Mouse (Mus musculus): ENCODE results near the gene Hist1h3f. TPM values are rescaled to one million over a fixed set of nuclear protein-coding genes. Genes with fewer than 3 reads are reported as not detected.

The Hist1h3f gene
- total RNA-seq, 1 experiment from 2014 or later, result 24.1 TPM

GRCm38 (mm10) chr13:23516822-23517602, 26.8 kb upstream of the Hist1h3f start:
- peak; percentile 17; the same call in 1 of the 2 replicates for ATAC-seq (ENCODE audit: extremely low read depth, insufficient number of reproducible peaks, low FRiP score, poor library complexity, severe bottlenecking)

DNA sequence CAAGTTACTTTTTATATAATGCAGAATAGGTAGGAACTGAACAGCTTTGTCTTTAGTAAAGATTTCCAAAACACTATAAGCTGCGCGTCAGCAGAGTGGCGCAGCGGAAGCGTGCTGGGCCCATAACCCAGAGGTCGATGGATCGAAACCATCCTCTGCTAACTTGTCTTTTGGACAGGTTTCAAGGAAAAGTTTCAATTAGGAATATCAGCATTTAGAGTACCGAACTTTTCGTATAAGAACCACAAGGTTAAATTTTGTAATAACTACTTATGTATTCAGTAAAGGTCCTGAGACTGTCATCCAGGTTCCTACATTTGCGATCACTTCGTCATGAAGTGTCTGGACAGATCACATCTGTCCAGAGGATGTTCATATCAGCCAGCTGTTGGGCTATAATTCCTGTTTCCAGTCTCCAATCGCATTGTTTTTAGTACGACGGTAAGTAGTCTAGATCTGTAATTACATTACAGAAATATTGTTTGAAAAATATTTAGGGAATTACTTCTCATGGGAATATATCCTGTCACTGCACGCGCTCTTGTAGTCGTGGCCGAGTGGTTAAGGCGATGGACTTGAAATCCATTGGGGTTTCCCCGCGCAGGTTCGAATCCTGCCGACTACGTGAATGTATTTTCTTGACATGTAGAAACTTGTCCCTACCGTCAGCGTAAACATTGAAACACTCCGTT, 26.1 kb upstream of the Hist1h3f start:
- ATAC-seq (ENCODE audit: extremely low read depth, insufficient number of reproducible peaks, low FRiP score, poor library complexity, severe bottlenecking), result peak; percentile 23; the same call in 1 of the 2 replicates

- no peak for ATAC-seq (ENCODE audit: extremely low read depth, insufficient number of reproducible peaks, low FRiP score, poor library complexity, severe bottlenecking)
Measured at GRCm38 (mm10) chr13:23518295-23518603, 25.6 kb upstream of the Hist1h3f start.

- ATAC-seq (ENCODE audit: extremely low read depth, insufficient number of reproducible peaks, low FRiP score, poor library complexity, severe bottlenecking), result peak; percentile 36; the same call in 1 of the 2 replicates
Measured at GRCm38 (mm10) chr13:23518885-23519284, 25.0 kb upstream of the Hist1h3f start.

DNA sequence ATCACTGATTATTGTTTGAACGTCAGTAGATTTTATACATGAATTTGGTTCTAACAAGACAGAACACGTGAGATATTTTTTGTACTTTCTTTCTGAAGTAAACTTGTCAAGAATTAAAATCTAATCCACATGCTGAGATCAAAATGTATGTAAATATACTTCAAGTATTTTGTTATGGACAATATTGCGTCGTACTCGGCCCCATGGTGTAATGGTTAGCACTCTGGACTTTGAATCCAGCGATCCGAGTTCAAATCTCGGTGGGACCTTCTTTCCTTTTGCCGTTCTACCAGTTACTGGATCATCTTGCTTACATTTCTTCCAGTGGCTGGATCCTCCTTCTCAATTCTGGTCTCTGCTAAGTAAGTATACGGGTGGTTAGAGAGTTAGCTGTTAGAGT, 24.4 kb upstream of the Hist1h3f start:
- ATAC-seq (ENCODE audit: extremely low read depth, insufficient number of reproducible peaks, low FRiP score, poor library complexity, severe bottlenecking), result peak; percentile 32; the same call in 1 of the 2 replicates

DNA sequence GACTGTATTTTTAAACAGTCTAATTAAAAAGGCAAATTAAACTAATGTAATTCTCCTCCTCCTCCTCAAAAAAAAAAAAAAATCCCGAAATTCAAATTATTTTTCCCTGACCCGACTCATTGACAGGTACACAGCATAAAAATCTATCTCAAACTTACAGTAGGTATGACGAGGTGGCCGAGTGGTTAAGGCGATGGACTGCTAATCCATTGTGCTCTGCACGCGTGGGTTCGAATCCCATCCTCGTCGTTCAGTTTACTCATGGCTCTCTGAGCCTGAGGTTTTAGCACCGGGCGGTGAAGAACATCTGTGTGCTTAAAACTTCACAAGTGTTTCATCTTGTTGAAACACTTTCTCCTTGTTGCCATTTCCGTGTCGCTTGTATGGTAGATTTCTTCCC, 22.1 kb upstream of the Hist1h3f start:
- peak; percentile 25; the same call in 1 of the 2 replicates for ATAC-seq (ENCODE audit: extremely low read depth, insufficient number of reproducible peaks, low FRiP score, poor library complexity, severe bottlenecking)

GRCm38 (mm10) chr13:23523976-23524375, 19.9 kb upstream of the Hist1h3f start:
- no peak for ATAC-seq (ENCODE audit: extremely low read depth, insufficient number of reproducible peaks, low FRiP score, poor library complexity, severe bottlenecking)

- ATAC-seq (ENCODE audit: extremely low read depth, insufficient number of reproducible peaks, low FRiP score, poor library complexity, severe bottlenecking), result peak; percentile 66; the same call in 1 of the 2 replicates
Measured at GRCm38 (mm10) chr13:23524654-23525053, 19.2 kb upstream of the Hist1h3f start.

GRCm38 (mm10) chr13:23525901-23526300, 18.0 kb upstream of the Hist1h3f start:
- ATAC-seq (ENCODE audit: extremely low read depth, insufficient number of reproducible peaks, low FRiP score, poor library complexity, severe bottlenecking), result no peak

DNA sequence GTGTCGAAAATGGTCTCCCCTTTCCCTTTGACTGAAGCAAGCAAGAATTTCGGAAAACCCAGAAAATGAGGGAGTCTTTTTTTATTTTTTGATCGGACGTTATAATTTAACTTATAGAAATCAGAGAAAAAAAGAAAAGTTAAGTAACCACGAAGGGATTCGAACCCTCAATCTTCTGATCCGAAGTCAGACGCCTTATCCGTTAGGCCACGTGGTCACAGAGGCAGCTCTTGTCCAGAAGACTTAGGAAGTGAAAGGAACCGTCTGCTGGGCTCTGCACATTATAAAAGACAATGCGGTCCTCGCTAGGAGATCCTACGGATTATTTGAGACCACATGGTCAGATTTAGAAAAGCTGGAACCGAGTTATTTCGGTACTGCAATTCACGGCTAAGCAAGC, 17.5 kb upstream of the Hist1h3f start:
- ATAC-seq (ENCODE audit: extremely low read depth, insufficient number of reproducible peaks, low FRiP score, poor library complexity, severe bottlenecking), result peak; percentile 34

DNA sequence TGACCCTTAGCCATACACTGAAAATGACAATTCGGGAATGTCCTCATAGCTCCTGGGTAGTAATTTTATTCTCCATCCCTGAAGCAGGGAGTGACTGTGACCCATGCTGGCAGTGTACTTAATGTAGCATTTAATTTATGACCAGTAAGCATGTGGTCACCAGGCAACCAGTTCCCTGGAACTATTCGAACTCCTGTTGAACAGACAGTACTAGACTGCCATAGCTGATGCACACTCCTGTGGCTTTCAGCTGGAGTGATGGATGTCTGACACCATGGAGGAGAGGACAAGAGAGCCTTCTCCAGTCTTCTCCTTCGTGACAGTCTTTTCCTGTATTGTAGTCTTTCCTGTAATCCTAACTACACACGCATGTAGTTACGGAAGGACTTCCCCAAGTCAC, 14.8 kb upstream of the Hist1h3f start:
- no peak for ATAC-seq (ENCODE audit: extremely low read depth, insufficient number of reproducible peaks, low FRiP score, poor library complexity, severe bottlenecking)

GRCm38 (mm10) chr13:23529480-23530165, 14.2 kb upstream of the Hist1h3f start:
- ATAC-seq (ENCODE audit: extremely low read depth, insufficient number of reproducible peaks, low FRiP score, poor library complexity, severe bottlenecking), result no peak

DNA sequence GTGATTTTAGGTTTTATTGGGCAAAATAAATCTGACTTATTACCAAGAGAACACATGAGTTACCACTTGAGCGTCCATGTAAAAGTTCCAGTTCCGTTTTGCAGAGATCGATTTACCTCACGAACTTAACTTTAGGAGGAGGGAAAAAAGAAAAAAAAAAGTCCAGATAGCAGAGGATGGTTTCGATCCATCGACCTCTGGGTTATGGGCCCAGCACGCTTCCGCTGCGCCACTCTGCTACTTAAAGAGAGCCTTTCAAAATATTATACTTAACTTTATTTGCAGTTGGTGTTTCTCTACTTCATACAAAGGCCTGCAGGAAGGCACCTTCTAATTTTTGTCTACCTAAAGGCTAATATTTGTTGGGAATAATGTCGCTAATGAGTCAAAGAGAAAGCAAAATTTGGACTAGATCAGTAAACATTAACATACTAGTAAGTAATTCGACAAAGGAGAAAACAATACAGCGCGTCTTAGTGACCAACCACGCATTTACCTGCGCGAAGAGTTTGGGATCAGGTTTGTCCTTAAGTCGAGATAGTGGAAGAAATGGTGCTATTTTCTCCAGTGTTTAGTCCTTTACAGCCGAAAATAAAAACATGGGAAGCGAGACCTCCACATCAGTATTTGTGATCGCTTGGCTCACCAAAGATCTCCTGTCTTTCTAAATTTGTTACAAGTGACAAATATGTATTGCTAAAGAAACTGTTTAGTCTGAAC, 13.5 kb upstream of the Hist1h3f start:
- ATAC-seq (ENCODE audit: extremely low read depth, insufficient number of reproducible peaks, low FRiP score, poor library complexity, severe bottlenecking), result no peak

DNA sequence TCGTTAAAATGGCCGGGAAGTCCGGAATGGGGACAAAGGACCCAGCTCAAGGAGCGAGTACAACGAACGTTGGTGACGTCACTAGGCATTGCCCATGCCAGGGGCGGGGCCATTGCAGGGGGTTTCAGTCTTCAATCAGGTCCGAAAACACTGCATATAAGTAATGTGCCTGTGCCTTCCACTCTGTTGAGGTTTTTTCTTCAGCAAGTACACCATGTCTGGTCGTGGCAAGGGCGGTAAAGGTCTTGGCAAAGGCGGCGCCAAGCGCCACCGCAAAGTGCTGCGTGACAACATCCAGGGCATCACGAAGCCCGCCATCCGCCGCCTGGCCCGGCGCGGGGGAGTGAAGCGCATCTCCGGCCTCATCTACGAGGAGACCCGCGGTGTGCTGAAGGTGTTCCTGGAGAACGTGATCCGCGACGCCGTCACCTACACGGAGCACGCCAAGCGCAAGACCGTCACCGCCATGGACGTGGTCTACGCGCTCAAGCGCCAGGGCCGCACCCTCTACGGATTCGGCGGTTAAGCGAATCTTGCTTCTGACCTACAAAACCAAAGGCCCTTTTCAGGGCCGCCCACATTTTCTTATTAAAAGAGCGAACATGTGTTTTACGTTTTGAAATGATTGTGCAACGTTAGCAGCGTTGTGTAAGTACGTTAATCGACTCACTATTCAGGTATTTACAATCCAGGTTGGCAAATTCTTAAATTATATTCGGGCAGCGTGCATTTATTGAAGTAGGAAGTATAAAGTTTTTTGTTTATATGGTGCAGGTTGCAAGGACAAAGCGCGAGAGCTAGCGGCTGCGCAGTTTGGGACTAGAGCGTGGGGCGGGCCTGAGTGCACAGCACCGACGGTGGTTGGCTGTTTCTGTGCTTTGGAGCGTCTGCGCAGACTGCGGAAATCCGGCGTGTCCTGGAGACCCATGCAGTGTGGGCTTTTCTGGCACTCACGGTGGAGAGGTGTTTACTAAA, 12.7 kb upstream of the Hist1h3f start, which contains the start of gene Hist1h4h:
Gene Hist1h4h, plus strand, starts transcription at position 150 of the 975 bp plus-strand sequence.
- ATAC-seq (ENCODE audit: extremely low read depth, insufficient number of reproducible peaks, low FRiP score, poor library complexity, severe bottlenecking), result peak; percentile 77

GRCm38 (mm10) chr13:23532262-23533075, 11.4 kb upstream of the Hist1h3f start:
- no peak for ATAC-seq (ENCODE audit: extremely low read depth, insufficient number of reproducible peaks, low FRiP score, poor library complexity, severe bottlenecking)

DNA sequence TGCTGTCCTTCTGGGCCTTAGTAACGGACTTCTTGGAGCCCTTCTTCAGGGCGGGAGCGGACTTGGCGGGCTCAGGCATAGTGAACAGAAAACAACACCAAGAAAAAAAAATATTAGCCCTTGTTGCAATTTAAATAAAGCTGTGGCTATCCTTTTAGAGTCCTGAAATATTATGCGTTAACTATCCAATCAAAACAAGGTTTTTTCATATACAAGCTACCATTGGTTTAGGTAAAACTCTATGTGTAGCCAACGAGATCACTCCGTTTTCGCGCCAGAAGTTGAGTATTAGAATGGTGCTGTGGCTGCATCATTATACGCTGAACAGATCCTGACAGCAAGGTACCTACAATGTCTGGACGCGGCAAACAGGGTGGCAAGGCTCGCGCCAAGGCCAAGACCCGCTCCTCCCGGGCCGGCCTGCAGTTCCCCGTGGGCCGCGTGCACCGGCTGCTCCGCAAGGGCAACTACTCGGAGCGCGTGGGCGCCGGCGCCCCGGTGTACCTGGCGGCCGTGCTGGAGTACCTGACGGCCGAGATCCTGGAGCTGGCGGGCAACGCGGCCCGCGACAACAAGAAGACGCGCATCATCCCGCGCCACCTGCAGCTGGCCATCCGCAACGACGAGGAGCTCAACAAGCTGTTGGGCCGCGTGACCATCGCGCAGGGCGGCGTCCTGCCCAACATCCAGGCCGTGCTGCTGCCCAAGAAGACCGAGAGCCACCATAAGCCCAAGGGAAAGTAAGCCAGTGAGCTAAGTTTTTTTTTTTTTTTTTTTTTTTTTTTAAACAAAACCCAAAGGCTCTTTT, 10.1 kb upstream of the Hist1h3f start, which contains the start of gene Hist1h2af:
Gene Hist1h2af, plus strand, starts transcription at position 347 of the 808 bp plus-strand sequence.
- ATAC-seq (ENCODE audit: extremely low read depth, insufficient number of reproducible peaks, low FRiP score, poor library complexity, severe bottlenecking), result peak; percentile 41; the same call in 1 of the 2 replicates

Data from neutrophil, adult 5-6 weeks (primary cell).